7 mouse cellular contexts compared by ENCODE assay signal in the genomic region with DNA sequence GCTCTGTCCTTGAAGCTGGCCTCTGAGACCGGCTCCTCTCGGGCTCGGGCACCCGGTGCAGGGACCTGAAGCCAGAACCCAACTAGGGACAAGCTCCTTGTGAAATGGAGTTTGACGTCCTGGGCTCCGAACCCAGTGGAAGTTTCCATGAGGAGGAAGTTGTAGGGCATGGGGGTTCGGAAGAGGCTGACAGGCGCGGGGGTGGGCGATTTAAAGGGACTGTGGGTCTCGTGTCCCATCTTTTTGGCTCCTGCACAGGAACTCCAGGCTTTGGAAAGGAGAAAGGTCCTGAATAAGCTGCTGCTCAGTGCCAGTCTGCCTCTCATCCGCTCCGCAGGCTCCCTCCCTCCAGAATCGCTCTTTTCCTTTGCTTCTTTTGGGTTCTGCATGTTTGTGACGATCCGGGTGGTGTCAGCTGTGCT. TPM values are rescaled to one million over a fixed set of nuclear protein-coding genes. Genes with fewer than 3 reads are reported as not detected.
DNase-seq lines count a peak whose midpoint lies in the region; ATAC-seq and TF ChIP-seq lines count a peak whose summit lies in the region.

No protein-coding gene starts in this region.

- H3K4me3 ChIP-seq in lung, embryonic 14.5 days (ENCODE audit: low read depth, low read length): peak overlapping the region; percentile 61
- peak overlapping the region; percentile 67 for H3K4me3 ChIP-seq in forebrain, embryonic 15.5 days
- H3K4me3 ChIP-seq in left cerebral cortex, adult 2 months: peak overlapping the region; percentile 58
- H3K4me3 ChIP-seq in midbrain, embryonic 12.5 days: peak overlapping the region; percentile 63

- H3K27me3 ChIP-seq in lung, embryonic 14.5 days (ENCODE audit: insufficient read depth, low read length): peaks cover 37% of the 10 kb centered on the region
- H3K27me3 ChIP-seq in forebrain, embryonic 15.5 days: peaks cover 9% of the 10 kb centered on the region
- peaks cover 15% of the 10 kb centered on the region for H3K27me3 ChIP-seq in midbrain, embryonic 12.5 days

- peak overlapping the region; percentile 97 for H3K4me2 ChIP-seq in lung, embryonic 14.5 days
- H3K4me2 ChIP-seq in forebrain, embryonic 15.5 days (replicated peaks): peak overlapping the region; percentile 93
- H3K4me2 ChIP-seq in midbrain, embryonic 12.5 days (replicated peaks): peak overlapping the region; percentile 98

- TF ChIP-seq CTCF in lung, embryonic 14.5 days (IDR thresholded peaks at IDR 0.05; ENCODE audit: low read depth): no peak
- TF ChIP-seq CTCF in brain, embryonic 14.5 days (IDR thresholded peaks at IDR 0.05; ENCODE audit: borderline replicate concordance, extremely low read depth, insufficient read depth, insufficient read length): no peak
- no peak for TF ChIP-seq CTCF in left cerebral cortex, adult 2 months (IDR thresholded peaks at IDR 0.05)

- DNase-seq in lung, embryonic 14.5 days: peak; percentile 39
- DNase-seq in lung, postnatal 14 days: no peak
- DNase-seq in brain, embryonic 14.5 days (ENCODE audit: low read depth): peak; percentile 57
- peak in 1 of 2 experiments; percentile 66 for DNase-seq in left cerebral cortex, adult 2 months (ENCODE audit: extremely low spot score in 1 of 2, low spot score in 2 of 2)

- under 1% methylated on average over 16 of the region's 16 CpGs for WGBS in lung, embryonic 14.5 days
- WGBS in forebrain, embryonic 15.5 days: under 1% methylated on average over 16 of the region's 16 CpGs
- 0% methylated on average over 16 of the region's 16 CpGs for WGBS in midbrain, embryonic 12.5 days

- H3K9ac ChIP-seq in lung, embryonic 14.5 days: peak overlapping the region; percentile 52
- peak overlapping the region; percentile 66 for H3K9ac ChIP-seq in forebrain, embryonic 15.5 days (replicated peaks)
- H3K9ac ChIP-seq in midbrain, embryonic 12.5 days (replicated peaks): peak overlapping the region; percentile 69

- ATAC-seq in lung, embryonic 14.5 days (ENCODE audit: insufficient read depth): peak; percentile 5
- peak; percentile 51 for ATAC-seq in forebrain, embryonic 15.5 days (replicated peaks)
- ATAC-seq in midbrain, embryonic 12.5 days (ENCODE audit: low FRiP score, low read depth): peak; percentile 34; the same call in 1 of the 2 replicates
- ATAC-seq in monocyte, adult 5-6 weeks (replicated peaks; ENCODE audit: insufficient number of reproducible peaks, low FRiP score, low TSS enrichment, poor library complexity, severe bottlenecking): no peak

- no peaks in the 10 kb centered on the region for H3K36me3 ChIP-seq in lung, embryonic 14.5 days (ENCODE audit: insufficient read depth)
- H3K36me3 ChIP-seq in forebrain, embryonic 15.5 days: no peaks in the 10 kb centered on the region
- no peaks in the 10 kb centered on the region for H3K36me3 ChIP-seq in midbrain, embryonic 12.5 days

- no peak for TF ChIP-seq POLR2A in brain, embryonic 14.5 days (IDR thresholded peaks at IDR 0.05; ENCODE audit: borderline replicate concordance, extremely low read depth, insufficient read depth, insufficient read length, poor library complexity, severe bottlenecking)

- intact Hi-C loops in left cerebral cortex, adult 2 months (cut with DNase I): loop anchor here (2.0 to 5.0 kb wide), 4 partner anchors 66 to 246 kb away; no protein-coding TSS in a partner anchor

- H3K9me3 ChIP-seq in lung, embryonic 14.5 days (ENCODE audit: low read depth, low read length): no peaks in the 10 kb centered on the region
- no peaks in the 10 kb centered on the region for H3K9me3 ChIP-seq in forebrain, embryonic 15.5 days
- H3K9me3 ChIP-seq in midbrain, embryonic 12.5 days: no peaks in the 10 kb centered on the region

- H3K27ac ChIP-seq in lung, embryonic 14.5 days (ENCODE audit: low read depth): no peak overlapping the region
- no peak overlapping the region for H3K27ac ChIP-seq in forebrain, embryonic 15.5 days (replicated peaks)
- peak overlapping the region; percentile 99 for H3K27ac ChIP-seq in left cerebral cortex, adult 2 months
- no peak overlapping the region for H3K27ac ChIP-seq in midbrain, embryonic 12.5 days (replicated peaks)

- H3K4me1 ChIP-seq in lung, embryonic 14.5 days (ENCODE audit: insufficient read depth): no peaks in the 10 kb centered on the region
- H3K4me1 ChIP-seq in forebrain, embryonic 15.5 days: peaks cover 26% of the 10 kb centered on the region
- peaks cover 15% of the 10 kb centered on the region for H3K4me1 ChIP-seq in midbrain, embryonic 12.5 days

RNA-seq across cellular contexts. Expression of a gene that starts 1.1 kb away (rescaled TPM):
- 0.42 and 0.70 TPM in 2 replicates for polyA plus RNA-seq in lung, embryonic 14.5 days (2014; fragmentation: Nextera tagmentation; extraction: Ambion mirVana)
- polyA plus RNA-seq in brain, embryonic 14.5 days (2012; rRNA removed): 0.61 and 1.0 TPM in 2 replicates
- polyA plus RNA-seq in forebrain, embryonic 15.5 days (2015; fragmentation: Nextera tagmentation; extraction: Ambion mirVana): 1.6 and 2.4 TPM in 2 replicates
- 10 to 100 TPM; 97.1 to 98.6 TPM for total RNA-seq in left cerebral cortex, adult 2 months (2021)
- polyA plus RNA-seq in midbrain, embryonic 12.5 days (2016; fragmentation: Nextera tagmentation; extraction: Ambion mirVana): 1.3 and 1.9 TPM in 2 replicates
- total RNA-seq in monocyte, adult 5-6 weeks (2017): under 0.01 to 0.10 TPM in 2 of 3 replicates, not detected in the other
